Mouse (Mus musculus) retina, postnatal 7 days (tissue): Measurements from ENCODE around the gene Bcar3.

ENCODE experiments used
- DNase-seq: peaks from one replicate; pipeline ENCODE4 v3.0.0-alpha.2; 2012; ENCODE audit warnings: low read depth, low spot score

The Bcar3 gene

GRCm38 (mm10) chr3:122481891-122482739, 188.2 kb downstream of the Bcar3 start:
- DNase-seq: no peak

GRCm38 (mm10) chr3:122483066-122483782, 189.3 kb downstream of the Bcar3 start:
- no peak for DNase-seq

GRCm38 (mm10) chr3:122483783-122484130, 189.8 kb downstream of the Bcar3 start:
- DNase-seq: no peak

DNA sequence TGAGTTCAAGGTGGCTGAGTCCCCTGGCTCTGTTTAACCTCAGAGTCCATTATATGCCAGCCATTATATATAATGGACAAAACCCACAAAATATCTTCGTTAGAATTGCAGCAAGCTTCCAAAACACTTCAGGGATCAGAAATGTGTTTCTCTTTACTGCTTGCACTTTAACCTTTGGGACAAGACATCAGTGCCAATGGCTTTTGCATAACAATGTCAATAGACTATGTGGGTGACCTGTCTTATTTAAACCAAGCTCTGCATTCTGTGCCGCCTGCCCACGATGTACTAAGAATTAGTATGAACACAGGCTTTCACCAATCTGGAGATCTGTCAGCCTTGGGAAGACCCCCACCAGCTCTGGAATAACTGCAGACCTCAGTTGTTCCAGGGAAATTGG, 190.4 kb downstream of the Bcar3 start:
- no peak for DNase-seq

DNA sequence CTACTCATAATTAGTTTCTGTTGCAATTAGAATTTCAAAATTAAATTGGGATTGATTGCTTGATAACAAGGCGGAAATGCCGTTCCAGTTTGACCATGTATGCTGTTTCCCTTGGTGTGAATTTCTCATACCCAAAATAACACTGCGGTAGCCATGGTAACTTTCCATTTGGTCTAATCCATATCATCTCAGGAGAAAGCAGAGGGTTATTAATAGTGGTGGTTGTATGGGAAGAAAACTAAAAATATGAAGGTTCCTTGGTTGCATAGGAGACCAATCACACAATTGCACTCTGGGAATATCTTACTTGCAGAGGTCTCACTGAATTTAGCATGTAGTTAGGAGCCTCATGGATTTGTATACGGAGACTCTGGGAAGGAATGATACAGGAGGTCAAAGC, 191.8 kb downstream of the Bcar3 start:
- DNase-seq: no peak

- DNase-seq: no peak
Observed at GRCm38 (mm10) chr3:122486193-122486592, 192.3 kb downstream of the Bcar3 start.

GRCm38 (mm10) chr3:122488051-122488754, 194.3 kb downstream of the Bcar3 start:
- no peak for DNase-seq

DNA sequence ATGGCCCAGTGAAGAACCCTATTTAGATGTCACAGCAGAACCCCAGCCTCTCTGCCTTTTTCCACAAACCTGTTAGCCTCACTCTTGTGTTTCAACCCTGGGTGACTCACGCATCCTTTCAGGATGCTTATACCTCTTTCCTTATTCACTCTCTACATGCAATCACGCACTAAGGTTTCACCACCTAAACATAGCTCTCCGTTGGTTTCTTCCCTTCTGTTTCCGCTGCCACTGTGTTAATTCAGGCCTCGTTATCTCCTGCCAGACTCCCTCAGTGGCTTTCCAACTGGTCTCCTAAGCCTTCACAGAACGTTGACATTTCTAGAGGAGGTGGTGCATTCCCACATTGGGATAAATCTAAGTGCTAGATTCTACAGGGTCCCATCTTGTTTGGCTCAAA, 196.6 kb downstream of the Bcar3 start:
- no peak for DNase-seq

DNA sequence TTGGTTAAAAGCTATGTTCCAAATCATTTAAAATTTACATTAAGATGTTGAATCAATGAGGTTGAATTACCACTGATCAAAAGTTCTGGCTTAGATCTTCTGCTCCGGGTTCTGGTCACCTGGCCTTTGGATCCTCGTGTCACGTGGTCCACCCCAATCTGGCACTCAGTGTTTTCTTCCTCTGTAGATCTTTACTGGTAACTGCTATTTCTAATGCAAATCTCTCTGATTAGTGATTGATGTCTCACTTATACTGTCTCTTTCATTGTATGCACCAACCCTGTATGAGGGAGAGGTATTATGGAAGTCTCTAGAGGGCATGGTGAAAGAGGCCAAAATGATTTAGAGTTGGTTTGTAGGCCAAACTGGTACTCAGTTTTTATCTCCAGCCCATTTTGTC, 198.1 kb downstream of the Bcar3 start:
- no peak for DNase-seq

DNA sequence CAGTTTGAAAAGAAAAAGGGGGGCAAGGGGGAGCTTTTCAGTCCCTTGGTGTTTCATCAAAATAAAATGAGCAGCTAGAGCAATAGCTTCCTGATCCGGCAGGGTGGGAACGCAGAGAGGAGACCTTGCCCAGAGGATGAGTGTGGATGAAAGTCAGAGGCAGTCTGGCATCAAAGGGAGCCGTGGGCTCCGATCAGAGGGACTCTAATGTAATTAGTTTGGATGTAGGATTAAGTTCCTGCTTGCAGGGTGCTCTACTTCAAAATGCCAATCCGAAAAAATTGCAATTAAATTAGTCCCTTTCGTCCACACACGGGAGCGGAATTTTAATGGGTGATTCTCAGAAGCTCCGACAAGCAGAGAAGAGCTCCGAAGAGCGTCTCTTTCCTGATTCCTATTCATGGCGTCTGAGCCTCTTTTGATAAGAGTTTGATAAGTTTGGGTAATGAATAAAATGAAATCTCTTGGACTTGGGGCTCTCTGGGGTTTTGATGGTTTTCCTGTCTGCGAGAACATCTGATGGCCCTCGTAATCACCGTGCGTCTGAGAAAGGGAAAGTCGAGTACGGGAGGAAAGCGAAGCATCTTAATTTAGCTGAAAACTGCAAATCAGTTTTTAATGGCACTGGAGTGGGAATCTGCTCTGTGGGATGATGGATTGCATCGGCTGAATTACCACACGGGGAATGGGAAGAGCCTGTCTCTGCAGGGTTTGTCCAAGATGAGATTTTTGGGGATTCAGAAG, 199.1 kb downstream of the Bcar3 start:
- DNase-seq: no peak

- no peak for DNase-seq
Observed at GRCm38 (mm10) chr3:122494764-122495163, 200.8 kb downstream of the Bcar3 start.

DNA sequence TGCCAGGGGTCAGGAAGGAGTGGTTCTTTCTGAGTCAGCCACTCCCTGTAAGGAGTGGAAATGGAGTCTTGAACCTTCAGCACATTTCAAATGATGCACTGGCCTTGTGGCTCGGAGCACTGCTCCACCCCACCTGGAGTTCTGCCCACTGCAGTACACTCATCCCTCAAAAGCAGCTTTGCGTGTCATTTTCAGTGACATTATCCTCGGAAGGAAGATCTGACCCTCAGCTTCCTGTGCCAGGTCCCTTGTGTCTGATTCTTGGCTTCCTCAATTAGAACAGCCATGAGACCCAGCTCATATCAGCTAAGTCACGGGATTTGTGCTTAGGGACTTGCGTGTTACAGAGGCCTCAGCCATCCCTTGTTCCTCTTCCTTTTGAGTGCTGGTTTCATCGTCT, 203.9 kb downstream of the Bcar3 start:
- no peak for DNase-seq

DNA sequence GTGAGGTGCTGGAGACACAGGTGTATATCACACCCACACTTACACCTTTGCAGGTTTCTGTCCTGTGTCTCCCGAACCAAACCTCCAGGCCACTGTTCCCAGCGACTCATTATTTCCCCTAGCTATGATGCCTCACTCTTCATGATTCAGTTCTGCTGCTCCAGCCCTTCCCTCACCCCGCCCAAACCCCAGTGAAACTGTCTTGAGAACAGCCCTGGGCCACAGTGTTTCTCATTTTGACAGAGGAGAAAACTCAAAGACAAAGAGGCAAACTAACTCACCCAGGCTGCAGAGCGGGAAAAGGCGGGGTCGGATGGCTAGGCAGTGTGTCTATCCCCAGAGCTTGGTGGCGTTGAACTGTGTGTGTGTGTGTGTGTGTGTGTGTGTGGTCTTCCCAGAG, 204.6 kb downstream of the Bcar3 start:
- DNase-seq: no peak

GRCm38 (mm10) chr3:122499647-122500046, 205.7 kb downstream of the Bcar3 start:
- DNase-seq: no peak

DNA sequence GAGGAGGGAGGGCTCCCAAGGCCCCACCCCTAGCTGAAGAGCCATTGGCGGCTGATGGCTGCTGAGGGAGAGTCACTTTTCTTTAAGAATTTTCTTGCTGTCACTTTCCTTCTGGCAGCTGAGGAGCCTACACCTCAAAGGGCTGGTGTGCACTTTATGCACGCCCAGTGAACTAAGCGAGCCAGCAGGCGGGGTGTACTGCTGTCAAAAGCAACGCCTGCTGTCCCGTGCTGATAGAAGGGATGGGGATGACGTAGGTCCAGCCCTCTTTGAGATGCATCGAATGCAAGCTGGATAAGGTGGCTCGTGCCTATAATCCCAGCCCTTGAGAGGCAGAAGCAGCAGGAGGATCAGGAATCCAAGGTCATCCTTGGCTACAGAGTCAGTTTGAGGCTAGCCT, 207.0 kb downstream of the Bcar3 start:
- no peak for DNase-seq

GRCm38 (mm10) chr3:122506343-122506916, 212.5 kb downstream of the Bcar3 start:
- no peak for DNase-seq

GRCm38 (mm10) chr3:122507826-122508225, 213.9 kb downstream of the Bcar3 start:
- no peak for DNase-seq

- DNase-seq: peak; percentile 35
Observed at GRCm38 (mm10) chr3:122509084-122509483, 215.1 kb downstream of the Bcar3 start.

- no peak for DNase-seq
Observed at GRCm38 (mm10) chr3:122509534-122510239, 215.8 kb downstream of the Bcar3 start.

DNA sequence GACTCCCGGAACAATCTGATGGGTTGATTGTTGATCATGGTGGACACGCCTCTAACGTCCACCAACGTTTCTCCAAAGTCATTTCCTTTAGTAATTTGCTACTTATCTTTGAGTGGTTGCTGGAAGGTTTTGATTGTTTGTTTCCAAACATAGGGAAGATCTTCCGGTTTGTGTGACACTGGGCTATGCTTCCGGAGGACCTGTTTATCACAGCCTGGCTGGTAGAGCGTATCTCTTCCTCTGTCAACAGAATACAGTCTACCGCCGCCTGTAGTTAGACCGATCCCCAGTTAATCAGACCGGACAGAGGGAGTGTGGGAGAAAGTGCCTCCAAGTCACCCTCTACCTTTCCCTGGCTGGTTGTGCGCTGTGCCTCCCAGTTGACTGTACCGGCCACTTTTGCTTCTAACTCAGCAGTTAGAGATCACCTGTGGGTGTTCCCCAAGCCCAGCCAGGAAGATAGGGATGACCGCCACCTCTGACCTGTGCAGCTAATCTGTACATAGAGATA, 216.4 kb downstream of the Bcar3 start:
- DNase-seq: no peak

DNA sequence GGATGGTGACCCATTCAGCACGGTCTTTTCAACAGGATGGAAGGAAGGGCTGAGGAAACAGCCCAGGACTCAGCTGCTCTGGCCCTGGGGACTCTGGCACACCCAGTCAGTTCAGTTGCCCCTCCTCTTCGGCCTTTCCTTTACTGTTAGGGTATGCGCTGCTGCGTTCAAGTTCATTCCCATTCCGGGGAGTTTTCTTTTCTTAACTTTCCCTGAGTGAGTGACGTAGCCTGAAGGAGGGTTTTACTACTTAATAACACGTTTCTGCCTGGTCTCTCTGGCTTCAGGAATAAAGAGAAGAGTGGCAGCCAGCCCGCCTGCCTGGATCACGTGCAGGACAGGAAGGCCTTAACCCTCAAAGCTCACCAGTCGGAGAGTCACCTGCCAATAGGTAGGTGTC, 217.0 kb downstream of the Bcar3 start:
- DNase-seq: no peak
